Mouse (Mus musculus) cerebral cortex, adult 2 months (tissue): ENCODE data around the gene Nfia.

Experiments used
- WGBS: fragments of 180-500 bp; shearing (Covaris S2); methylation state at CpG from one replicate; pipeline ENCODE4 v1.1.7; 2018; 5-methylcytosine and 5-hydroxymethylcytosine counted together

The Nfia gene

DNA sequence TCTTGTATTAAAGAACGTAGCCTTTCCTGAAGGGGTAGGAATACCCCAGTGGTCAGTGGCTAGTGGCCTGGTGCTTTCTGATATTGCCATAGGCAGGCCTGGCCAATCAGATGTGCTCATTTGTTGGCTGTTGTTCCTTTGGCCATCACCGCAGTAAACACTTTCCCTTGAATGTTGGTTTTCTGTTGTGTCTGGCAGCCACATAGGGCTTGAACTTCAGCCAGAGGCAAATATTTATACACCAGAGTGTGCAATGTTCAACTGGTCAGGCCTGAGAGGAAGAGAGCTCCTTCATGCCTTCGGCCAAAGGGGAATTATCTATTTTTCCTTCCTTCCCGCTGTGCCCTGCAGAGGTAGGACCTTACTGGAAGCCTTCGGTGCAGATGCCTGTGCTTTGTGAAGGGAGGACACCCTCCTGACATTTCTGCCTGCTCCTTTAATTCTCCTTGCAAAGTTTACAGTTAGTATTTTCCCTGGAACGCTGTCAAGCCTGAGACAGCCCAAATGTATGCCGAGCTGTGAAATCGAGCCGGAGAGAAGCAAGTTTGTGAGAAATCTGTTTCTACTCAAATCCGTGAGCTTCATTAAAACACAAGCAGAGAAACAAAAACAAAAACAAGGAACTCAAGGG lies 95.9 kb downstream of the Nfia start:
- whole genome bisulfite sequencing: 13% methylated on average over 10 of the region's 10 CpGs

DNA sequence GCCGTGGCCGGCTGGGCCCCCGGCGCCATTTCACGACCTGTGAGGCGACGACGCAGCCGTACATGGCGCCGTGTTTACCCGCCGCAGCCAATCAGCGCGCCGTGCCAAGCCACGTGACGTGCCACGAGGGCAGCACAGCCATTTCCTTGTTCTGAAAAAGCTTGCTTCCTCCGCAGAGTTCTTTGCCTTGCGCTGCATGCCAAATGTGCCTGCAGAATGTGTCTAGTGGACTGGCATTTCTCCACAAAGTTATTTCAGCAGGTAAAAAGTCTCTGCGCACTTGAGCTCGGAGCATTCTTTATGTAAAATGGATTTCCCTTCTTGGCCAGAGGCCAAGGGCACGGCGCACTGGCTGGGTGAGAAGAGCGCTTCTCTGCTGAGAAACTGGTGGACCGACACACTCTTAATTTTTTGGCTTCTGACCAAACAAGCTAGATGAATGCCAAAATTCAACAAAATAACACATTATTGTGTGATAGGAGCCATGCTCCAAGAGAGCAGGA lies 96.5 kb downstream of the Nfia start:
- 8% methylated on average over 27 of the region's 27 CpGs for WGBS

DNA sequence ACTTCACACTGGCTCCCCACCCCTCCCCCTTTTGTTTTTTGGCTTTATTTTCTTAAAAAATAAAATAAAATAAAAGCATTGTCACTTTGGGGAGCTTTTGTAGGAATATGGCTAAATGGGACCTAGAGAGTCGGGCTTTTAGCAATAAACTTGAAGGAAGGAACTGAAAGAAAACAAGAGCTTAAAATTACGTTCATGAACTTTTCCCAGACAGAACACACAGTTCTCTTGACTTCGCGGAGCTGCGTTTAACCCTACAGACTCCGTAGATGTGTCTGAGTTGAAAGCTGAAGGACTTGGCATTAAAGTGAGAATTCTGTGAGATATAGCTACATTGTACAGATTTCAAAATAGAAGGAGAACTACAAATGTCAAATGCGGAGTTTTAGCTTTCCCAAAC lies 96.9 kb downstream of the Nfia start:
- 7% methylated on average over 7 of the region's 7 CpGs for WGBS

DNA sequence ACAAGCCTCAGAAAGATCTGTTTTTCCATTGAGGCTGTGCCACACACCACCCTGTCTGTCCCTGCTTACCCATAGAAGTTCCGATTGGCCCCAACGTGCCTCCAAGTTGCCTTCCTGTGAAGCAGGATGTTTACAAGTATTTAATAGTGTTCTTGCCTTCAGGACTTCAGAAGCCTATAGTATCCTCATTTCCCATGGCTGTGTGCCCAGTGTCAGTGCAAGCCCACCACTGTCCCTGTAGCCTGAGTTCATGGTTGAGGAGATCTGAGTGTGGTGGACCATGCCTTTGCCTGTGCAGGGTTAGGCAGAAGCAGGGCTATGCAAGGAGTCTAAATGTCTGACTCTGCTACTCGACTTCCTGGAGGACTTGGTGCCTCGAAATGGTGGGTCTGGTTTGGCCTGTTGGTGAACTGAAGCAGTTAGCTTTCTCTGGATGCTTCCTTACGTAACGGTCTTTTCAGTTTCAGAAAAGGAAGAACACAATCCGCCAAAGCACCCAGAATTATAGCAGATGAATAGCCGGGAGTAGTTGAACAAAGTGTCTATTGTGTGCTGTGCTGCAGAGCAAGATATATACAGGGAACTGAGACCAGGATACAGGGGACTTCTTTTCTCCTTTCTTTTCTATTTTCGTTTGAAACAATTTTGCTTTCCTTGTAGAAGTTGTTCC lies 99.4 kb downstream of the Nfia start:
- WGBS: 43% methylated on average over 9 of the region's 9 CpGs

DNA sequence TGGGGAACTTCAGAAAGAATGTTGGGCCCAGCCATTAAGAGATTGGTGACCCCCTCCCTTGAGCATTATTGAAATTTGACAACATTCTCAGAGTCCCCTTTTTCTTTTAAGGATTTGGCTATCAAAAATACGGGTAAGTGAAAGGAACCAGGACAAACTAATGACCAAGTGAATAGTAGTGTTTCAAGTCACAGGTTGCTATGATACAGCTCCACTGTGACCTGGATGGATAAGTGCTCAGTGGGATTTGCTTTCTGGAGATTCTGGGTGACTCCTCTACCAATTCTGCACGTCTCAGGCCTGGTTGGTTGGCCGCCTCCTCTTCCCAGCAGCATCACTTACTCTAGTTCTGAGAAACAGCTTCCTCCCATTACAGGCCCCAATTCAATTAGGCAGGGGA lies 102.4 kb downstream of the Nfia start:
- WGBS: 64% methylated on average over 3 of the region's 3 CpGs

DNA sequence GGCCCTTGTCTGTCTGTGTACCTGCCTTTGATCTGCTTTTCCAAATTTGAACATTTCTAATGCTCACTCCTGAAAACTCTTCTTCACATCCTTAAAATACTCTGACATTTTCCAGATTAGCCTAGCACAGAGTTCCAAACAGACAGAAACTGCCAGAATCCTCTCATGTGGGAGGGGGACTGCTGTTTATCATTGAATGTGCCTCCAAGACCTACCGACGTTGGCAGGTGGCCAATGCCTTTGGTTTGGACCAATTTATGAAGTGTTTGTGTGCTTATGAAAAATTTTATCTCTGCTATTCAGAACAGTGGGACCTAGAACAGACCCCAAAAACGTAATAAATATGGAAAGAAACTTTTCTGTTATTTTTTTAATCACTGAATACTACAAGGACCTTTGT lies 103.4 kb downstream of the Nfia start:
- 34% methylated on average over 3 of the region's 3 CpGs for WGBS

DNA sequence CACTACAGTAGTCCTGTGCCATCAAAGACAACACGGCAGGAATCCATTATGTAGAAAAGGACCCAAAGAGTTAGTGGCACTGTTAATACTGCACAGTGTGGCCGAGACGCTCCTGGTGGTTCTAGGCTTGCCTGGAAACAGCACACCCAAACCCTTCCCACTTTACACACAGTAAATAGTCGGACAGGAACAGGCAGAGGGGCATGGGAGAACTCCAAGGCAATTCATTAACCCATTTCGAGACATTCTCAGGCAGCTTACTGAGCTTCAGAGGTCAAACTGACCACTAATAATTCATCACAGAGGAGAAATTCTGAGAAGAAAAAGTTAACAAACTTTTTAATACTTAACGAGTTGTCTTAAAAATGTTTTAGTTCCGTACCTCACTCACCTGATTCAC lies 107.2 kb downstream of the Nfia start:
- 74% methylated on average over 7 of the region's 7 CpGs for WGBS

DNA sequence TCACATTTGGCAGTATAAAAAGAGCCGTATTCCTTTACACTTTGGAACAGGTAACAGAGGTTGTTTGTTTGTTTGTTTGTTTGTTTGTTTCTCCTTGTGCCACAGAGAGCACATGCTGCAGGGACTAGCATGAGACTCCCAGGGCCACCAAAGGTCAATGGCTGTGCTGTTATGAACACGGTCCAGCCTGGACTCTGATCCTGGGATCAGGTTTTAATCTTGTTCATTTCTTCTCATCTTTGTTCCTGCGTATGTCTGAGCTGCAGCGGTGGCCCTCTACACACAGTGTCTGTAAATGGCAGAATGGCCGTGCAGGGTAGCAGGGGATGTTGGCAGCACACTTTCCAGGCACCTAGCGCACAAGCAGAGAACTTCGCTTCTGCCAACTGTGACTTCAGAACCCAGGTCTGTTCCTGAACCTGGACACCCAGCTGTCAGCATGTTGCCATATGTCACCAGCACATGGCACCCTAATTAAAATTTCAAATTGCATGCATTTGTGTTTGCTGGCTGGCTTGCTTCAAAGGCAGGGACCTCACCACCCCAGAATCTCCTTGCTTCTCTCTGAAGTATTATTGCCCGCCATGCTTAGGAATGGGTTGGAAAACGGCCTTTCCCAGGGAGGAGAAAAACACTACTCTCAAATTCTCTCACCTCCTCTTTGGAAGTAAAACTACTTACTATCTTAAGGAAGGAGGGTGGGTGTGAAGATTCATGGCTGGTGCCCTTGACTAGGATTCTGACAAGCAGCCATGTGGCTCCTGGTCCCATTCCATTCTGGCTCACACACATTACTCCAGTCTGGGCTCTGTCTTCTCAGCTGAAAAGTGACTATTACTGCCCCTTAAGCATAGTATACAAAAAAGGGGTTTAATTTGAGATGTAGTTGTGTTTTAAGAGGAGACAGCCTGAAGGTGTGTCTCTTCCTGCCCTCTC lies 107.9 kb downstream of the Nfia start:
- 58% methylated on average over 9 of the region's 9 CpGs for WGBS

DNA sequence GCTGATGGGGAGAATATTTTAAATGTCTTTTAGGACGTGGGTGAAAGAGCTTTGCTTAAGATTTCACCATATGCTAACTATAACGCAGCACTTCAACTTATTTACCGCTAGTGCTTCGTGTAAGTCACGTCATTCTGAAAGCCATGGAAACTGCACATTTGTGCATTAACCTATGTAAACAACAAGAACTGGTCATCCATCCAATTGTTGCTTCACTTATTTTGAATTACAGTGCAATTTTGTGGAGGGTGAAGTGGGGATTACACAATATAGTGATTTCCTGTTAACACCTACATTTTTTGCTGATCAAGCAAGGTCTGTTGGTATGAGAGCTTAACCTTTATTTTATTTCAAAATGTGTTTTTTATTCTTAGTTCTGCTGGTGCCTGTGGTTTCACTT lies 113.0 kb downstream of the Nfia start:
- 69% methylated on average over 5 of the region's 5 CpGs for WGBS

DNA sequence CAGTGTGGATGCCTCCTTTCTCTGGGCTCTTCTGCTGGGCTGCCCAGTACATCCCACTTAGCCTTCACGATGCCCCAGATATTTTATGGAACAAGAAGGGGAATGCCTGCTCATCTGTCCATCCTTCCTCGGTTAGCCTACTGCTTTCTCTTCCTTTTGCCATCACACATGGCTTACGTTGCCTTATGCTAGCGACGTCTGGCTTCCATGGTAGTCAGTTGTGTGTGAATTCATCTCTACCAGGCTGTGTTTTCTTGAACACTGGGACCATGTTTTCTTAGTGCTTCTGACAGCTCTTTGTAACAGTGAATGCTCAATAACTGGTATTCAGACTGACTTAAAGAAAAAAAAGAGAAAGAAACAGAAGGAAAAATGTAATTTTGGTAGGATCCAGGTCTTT lies 113.7 kb downstream of the Nfia start:
- 77% methylated on average over 5 of the region's 5 CpGs for WGBS

DNA sequence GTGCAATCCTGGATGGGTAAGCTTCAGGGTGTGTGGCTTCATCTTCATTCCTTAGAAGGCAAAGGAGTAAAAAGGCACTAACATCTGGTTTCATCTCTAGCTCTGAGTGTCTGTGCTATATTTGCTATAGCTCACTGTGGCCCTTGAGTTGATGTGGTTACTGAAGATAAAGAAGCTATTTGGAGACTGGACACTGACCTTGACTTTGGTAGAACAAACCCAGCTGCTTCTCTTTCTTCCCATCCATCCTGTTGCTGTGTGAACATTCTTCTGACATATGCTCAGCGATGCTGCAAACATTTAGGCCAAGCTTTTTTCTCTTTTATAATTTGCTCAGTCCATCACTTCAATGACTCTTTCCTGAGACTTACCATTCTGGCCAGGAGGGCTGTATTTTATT lies 114.7 kb downstream of the Nfia start:
- WGBS: 90% methylated on average over 1 of the region's 1 CpGs

DNA sequence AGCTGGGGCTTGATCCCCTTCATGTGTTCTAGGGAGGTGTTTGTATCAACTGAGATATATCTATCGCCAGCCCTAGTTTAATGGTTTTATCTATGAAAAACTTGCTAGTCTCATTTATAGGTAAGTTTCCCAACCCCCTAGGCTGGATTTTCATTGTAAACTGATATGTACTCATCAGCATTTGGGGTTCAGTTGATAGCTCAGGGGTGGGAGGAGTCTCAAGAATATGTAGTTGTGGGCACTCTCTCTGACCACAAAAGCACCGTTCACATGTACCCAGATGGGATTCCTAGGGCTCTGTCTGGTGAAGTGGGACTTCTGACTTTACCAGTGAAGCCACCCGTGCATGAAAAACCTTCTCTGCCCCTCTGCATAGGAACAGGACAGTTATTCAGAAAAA lies 118.5 kb downstream of the Nfia start:
- WGBS: 75% methylated on average over 3 of the region's 3 CpGs

DNA sequence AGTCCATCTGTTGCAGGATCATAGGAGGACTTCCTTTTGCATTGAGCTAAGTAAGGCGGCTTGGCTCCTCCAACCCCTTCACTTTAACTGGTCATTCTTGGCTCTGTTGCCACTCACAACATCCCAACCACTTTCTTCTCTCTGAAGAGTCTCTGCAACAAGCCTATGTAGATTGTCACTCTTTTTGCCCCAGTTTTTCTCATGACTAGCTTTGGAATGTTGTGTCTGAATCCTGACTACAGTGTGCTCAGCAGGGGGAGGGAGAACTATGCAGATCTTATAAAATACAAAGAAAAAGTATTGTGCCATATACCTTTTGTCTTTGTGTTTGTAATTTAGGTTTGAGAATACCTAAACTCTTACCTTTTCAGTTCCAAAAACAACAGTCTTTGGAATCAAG lies 119.1 kb downstream of the Nfia start:
- 82% methylated on average over 1 of the region's 1 CpGs for WGBS

DNA sequence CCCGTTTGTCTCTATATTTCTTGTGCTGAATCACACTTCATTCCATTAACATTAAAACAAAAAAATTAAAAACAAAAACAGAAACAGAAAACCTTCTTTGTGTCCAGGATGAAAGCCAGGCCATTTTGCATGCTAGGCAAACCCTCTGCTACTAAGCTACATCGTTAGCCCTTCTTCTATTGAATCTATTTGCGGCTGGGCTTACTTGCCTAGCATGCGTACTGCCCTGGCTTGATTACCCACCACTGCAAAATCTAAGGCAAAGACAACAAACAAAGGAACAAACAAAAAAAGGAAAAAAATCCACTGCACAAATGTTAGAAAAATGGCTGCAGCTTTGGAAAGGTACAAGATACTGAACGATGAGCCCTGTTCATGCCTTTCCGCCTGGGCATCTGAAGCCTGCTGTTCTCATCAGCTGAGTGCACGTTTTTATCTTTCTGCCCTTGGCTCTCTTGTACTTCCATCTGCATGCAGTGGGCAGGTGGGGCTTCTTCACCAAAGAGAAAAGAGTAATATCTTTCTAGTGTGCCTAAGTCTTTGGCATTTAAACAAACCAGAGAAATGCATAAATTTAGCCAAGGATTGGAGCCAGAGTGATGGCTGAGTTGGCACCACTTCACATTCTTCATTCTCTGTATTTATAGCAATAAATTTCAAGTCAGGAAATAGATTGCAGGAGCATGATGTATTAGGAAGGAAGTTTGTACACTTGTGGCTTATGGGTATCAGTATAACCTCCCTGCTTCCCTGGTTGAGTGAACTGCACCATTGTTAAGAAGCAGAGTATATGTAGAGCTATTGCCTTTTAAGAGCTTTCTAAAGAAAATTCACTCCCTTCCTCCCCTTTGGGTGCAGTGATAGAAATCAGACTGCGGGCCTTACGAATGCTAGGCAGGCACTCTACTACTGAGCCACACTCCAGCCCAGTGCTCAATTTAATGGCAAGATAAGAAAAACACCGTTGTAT lies 121.7 kb downstream of the Nfia start:
- WGBS: 44% methylated on average over 10 of the region's 10 CpGs

DNA sequence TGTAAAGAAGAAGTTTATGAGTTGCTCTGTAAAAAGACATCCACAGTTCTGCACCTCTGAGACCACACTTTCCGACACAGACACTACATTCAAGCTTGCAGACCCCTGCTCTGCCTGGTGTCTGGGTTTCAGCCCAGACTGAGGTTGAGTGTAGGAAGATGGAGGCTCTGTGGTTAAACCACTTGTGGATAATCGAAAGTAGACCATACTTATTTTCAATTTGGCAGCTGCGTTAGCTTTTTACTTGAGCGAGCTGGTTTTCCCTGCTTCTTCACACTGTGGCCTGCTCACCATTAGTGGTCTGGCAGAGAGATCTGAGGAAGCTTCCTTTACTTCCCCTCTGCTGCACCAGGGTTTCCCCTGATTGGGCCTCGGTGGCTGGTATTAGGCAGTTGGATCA lies 123.4 kb downstream of the Nfia start:
- WGBS: 76% methylated on average over 5 of the region's 5 CpGs

DNA sequence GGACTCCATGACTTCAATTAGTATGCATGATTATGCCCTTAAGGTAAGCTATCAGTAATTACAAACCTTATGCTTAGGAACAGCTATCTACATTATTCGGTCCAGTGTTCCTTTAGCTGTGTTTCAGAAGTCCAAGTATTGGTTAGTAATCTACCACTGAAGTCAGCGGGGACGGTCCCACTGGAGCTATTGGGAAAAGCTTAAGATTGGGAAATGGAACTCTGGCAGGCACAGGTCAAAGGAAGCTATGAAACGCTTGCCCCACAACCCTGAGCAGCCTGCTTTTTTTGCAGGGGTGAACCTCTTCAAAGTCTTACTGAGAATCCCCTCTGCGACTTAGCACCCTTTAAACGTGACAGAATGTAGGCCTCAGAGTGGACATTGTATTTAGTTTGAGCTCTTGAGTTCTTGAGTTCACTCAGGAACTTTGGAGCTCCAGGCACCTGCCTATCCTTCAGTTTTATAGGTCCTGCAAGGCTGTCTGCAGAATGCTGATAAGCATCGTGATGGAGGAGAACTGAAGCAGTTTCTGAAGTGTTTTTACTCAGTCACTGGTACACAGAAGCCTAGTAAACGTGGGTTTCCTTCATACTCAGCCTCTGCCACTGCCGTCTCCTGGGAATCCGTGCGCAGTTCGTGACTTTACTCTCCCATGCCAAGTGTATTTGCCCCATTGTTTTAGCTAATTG lies 127.9 kb downstream of the Nfia start:
- whole genome bisulfite sequencing: 75% methylated on average over 12 of the region's 12 CpGs

DNA sequence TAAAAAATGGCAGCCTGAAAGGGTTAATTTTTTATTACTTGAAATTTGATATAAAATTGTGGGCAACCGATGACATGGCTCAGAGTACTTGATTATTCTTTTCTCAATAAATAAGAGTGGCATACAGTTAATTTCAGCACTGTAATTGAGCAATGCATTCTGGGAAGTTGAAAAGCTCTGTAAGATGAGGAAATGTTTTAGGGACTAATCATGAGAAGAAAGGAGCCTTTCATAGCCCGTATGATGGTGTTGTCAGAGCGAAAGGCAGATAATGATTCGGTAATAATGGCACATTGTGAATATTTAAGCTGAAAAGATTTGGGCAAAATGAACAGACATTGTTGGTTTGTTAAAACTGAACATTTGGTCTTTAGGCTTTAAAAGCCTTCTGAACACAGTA lies 133.3 kb downstream of the Nfia start:
- WGBS: 51% methylated on average over 4 of the region's 4 CpGs

DNA sequence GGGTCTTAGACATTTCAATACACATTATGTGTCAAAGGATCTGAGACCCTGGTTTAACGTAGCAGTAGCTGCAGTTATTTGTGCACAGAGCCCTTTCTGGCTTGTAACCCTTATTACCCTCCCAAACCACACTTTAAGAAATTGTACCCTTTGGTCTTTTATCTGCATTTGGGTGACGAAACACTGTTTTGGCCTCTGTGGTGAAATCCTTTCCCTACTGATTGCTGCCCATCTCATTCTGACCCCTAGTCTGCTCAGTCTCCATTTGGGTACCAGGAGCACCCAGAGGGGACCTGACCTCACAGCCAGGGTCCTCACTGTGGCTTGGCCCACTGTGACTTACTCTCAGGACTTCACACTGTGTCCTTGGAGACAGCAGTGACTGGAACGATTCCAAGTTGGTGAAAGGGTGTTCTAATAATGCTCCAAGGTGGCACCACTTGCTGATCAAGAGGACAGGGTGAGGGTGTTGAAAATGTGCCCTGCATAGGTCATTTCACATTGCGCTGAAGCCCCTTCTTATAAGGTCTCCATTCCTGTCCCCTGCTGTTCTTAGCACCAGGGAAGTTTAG lies 136.1 kb downstream of the Nfia start:
- 69% methylated on average over 4 of the region's 4 CpGs for WGBS

DNA sequence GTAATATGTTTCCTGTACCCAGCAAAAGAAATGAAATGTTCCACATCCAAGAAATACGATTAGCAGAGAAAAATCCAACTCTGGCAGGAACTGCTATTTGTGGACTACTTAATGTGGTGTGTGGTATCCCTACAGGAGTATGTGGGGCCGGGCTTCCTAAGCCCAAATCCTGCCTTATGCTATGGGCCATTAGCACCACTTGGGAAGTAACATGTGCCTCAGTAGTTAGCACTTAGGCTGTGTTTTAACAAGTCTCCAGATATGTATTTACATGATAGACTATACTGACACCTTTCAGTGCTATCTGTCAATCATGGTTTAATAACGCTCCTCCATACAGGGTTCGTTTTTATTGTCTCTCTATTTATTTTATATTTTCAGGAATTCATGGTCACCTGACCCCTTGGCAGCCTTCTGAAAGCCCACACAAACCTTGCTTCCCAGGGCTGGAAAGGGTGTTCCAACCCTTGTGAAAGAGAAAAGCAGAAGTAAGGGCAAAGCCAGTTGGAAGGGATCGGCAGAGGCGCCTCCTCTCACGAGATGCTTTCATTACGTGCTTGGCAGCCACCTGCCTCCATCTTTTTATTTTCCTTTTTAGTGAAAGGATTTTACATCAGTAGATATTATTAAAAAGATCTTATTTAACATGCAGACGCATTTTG lies 137.7 kb downstream of the Nfia start:
- WGBS: 27% methylated on average over 9 of the region's 9 CpGs
